Mouse (Mus musculus) stomach, postnatal 0 days (tissue): ENCODE measurements around the gene Wipf2.

Experiments
- CTCF ChIP-seq: IDR thresholded peaks from 2 replicates; pipeline ENCODE4 v1.5.1; 2016; ENCODE audit warnings: antibody characterized with exemption, low read depth, mild to moderate bottlenecking, moderate library complexity
- EP300 ChIP-seq: optimal IDR thresholded peaks from 2 replicates; pipeline ENCODE3; 2016; ENCODE audit warnings: antibody characterized with exemption

GRCm38 (mm10) chr11:98936170-98936569, 72.7 kb downstream of the Wipf2 start:
- no peak for TF ChIP-seq CTCF
- TF ChIP-seq EP300: no peak
